Mouse (Mus musculus) lung, adult 2 months (tissue): ENCODE measurements at regions not wholly inside any gene's neighbourhood (a gene's known extent, or its start where the extent isn't known, plus 50 kb on each side); places are given as distances from the start of the nearest gene placed in this dataset.

Source experiments
- CTCF ChIP-seq: fragments of 200-500 bp; IDR thresholded peaks from 2 replicates; pipeline ENCODE4 v1.5.1; 2011; ENCODE audit warnings: mild to moderate bottlenecking, low read length, control low read depth; ENCODE audit not compliant: insufficient read depth
- POLR2A ChIP-seq: fragments of 200-500 bp; IDR thresholded peaks from 2 replicates; pipeline ENCODE4 v1.6.1; 2011; ENCODE audit warnings: low read depth, mild to moderate bottlenecking, control low read depth, low read length, borderline replicate concordance; ENCODE audit errors: extremely low read depth

DNA sequence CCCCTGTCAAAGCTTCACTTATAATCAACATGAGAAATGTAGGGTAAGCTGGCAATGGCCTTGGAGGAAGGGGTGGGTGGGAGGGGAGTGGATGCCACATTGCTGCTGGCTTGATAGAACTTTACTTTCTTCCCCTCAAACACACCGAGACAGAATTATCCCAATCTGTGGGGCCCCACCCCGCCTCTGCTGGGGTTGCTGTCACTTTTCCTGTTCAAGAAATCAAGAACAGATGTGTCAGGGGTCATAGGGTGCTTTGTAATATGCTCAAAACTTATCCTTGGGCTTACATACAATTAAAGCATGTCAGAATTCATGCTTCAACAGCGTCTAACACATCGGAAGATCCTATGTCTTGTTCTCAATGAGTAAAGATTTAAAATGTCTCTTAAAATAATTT is 101.9 kb upstream of the Satb2 start:
- TF ChIP-seq POLR2A (no peak), CTCF (no peak)
